ENCODE assay signal across 13 mouse cellular contexts in the genomic region with DNA sequence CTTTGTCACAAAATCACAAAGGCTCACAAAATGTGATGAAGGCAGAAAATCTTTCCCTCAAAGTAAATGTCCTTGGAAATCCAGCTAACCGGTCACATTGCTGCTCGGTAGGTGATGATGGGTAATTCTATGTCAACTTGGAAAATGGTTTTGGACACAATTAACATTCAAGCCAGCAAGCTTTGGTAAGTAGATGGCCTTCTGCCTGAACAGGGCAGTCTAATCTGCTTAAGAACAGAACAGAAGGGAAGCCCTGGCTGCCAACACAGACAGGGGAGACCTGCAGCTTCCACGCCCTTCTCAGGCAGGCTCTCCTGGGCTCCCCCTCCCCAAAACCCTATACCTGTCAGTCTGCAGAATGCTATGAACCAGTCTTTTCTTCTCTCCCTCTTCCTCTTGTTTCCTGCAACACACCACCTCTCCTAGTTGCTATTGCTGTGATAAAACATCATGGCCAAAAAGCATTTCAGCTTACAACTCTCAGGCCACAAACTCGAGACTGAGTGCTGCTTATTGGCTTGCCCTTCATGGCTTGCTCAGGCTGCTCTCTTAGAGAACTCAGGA. TPM values are rescaled to one million over a fixed set of nuclear protein-coding genes. Genes with fewer than 3 reads are reported as not detected.
DNase-seq lines count a peak whose midpoint lies in the region; ATAC-seq lines count a peak whose summit lies in the region.
"Had no signal": no experiment of that assay in that cellular context is flagged by ENCODE, and none has a peak within 500 bp of the region (broad histone marks: within the 10 kb centered on the region; RNA-seq: fewer than 3 reads in every experiment).

No protein-coding gene starts in this region.

- H3K27ac ChIP-seq in forebrain, embryonic 11.5 days (ENCODE audit: low read depth, low read length) = peak overlapping the region; percentile 70
- H3K27ac ChIP-seq in hindbrain, embryonic 15.5 days (replicated peaks) = peak overlapping the region; percentile 54
- H3K27ac ChIP-seq in neural tube, embryonic 12.5 days = no peak overlapping the region
- H3K27ac ChIP-seq in liver, embryonic 11.5 days (ENCODE audit: low read depth, low read length) = no peak overlapping the region
- H3K27ac ChIP-seq: embryonic facial prominence, embryonic 13.5 days; liver, embryonic 14.5 days had no signal

- no peaks in the 10 kb centered on the region for H3K36me3 ChIP-seq in forebrain, embryonic 11.5 days (ENCODE audit: control insufficient read depth, insufficient read depth, low read length)
- H3K36me3 ChIP-seq in hindbrain, embryonic 15.5 days = no peaks in the 10 kb centered on the region
- no peaks in the 10 kb centered on the region for H3K36me3 ChIP-seq in neural tube, embryonic 12.5 days
- H3K36me3 ChIP-seq in liver, embryonic 11.5 days (ENCODE audit: control insufficient read depth, insufficient read depth, low read length) = no peaks in the 10 kb centered on the region

- peak; percentile 61; the same call in 1 of the 2 replicates for ATAC-seq in forebrain, embryonic 11.5 days (replicated peaks; ENCODE audit: low FRiP score)
- ATAC-seq in hindbrain, embryonic 15.5 days (ENCODE audit: low FRiP score, low read depth) = peak; percentile 60; the same call in 1 of the 2 replicates
- peak; percentile 57 for ATAC-seq in neural tube, embryonic 12.5 days (ENCODE audit: low FRiP score, low read depth)
- ATAC-seq in erythroblast, adult 5-6 weeks (replicated peaks; ENCODE audit: low FRiP score, poor library complexity, severe bottlenecking) = no peak
- no peak for ATAC-seq in liver, embryonic 11.5 days (replicated peaks; ENCODE audit: low FRiP score)

- no peaks in the 10 kb centered on the region for H3K27me3 ChIP-seq in forebrain, embryonic 11.5 days (ENCODE audit: control insufficient read depth, insufficient read depth, low read length)
- H3K27me3 ChIP-seq in hindbrain, embryonic 15.5 days = no peaks in the 10 kb centered on the region
- H3K27me3 ChIP-seq in neural tube, embryonic 12.5 days (replicated peaks) = no peaks in the 10 kb centered on the region
- H3K27me3 ChIP-seq in liver, embryonic 11.5 days (replicated peaks; ENCODE audit: control insufficient read depth, insufficient read depth, low read length) = peaks cover 13% of the 10 kb centered on the region

- no peak overlapping the region for H3K4me3 ChIP-seq in forebrain, embryonic 11.5 days (ENCODE audit: low read depth, low read length)
- no peak overlapping the region for H3K4me3 ChIP-seq in hindbrain, embryonic 15.5 days
- H3K4me3 ChIP-seq in neural tube, embryonic 12.5 days = no peak overlapping the region
- H3K4me3 ChIP-seq in liver, embryonic 11.5 days (ENCODE audit: low read depth, low read length) = no peak overlapping the region
- H3K4me3 ChIP-seq: embryonic facial prominence, embryonic 13.5 days had no signal

- WGBS in forebrain, embryonic 11.5 days = 3% methylated on average over 4 of the region's 4 CpGs
- 7% methylated on average over 4 of the region's 4 CpGs for WGBS in hindbrain, embryonic 15.5 days
- WGBS in neural tube, embryonic 12.5 days = 9% methylated on average over 4 of the region's 4 CpGs
- 27% methylated on average over 4 of the region's 4 CpGs for WGBS in liver, embryonic 11.5 days

- H3K4me1 ChIP-seq in forebrain, embryonic 11.5 days (replicated peaks; ENCODE audit: control insufficient read depth, insufficient read depth, low read length) = peaks cover 15% of the 10 kb centered on the region; the same call in 1 of the 2 replicates
- peaks cover 21% of the 10 kb centered on the region for H3K4me1 ChIP-seq in hindbrain, embryonic 15.5 days (replicated peaks)
- H3K4me1 ChIP-seq in neural tube, embryonic 12.5 days = peaks cover 30% of the 10 kb centered on the region; the same call in 1 of the 2 replicates
- H3K4me1 ChIP-seq in liver, embryonic 11.5 days (replicated peaks; ENCODE audit: control insufficient read depth, insufficient read depth, low read length) = no peaks in the 10 kb centered on the region
- H3K4me1 ChIP-seq: embryonic facial prominence, embryonic 13.5 days had no signal

- H3K9me3 ChIP-seq in forebrain, embryonic 11.5 days (ENCODE audit: control insufficient read depth, low read length) = no peaks in the 10 kb centered on the region
- H3K9me3 ChIP-seq in hindbrain, embryonic 15.5 days = no peaks in the 10 kb centered on the region
- H3K9me3 ChIP-seq in neural tube, embryonic 12.5 days = no peaks in the 10 kb centered on the region
- no peaks in the 10 kb centered on the region for H3K9me3 ChIP-seq in liver, embryonic 11.5 days (ENCODE audit: control insufficient read depth, low read length)
- H3K9me3 ChIP-seq: embryonic facial prominence, embryonic 13.5 days had no signal

- peak; percentile 27 for DNase-seq in cerebellum, adult 9-10 months
- DNase-seq in cerebellum, postnatal 4 days (ENCODE audit: low spot score in 2 of 2) = no peak
- no peak for DNase-seq in forebrain, embryonic 11.5 days (ENCODE audit: low spot score)
- DNase-seq in liver, embryonic 11.5 days (ENCODE audit: low spot score) = no peak
- no peak for DNase-seq in right cerebral cortex, adult 18-20 months
- DNase-seq: adrenal gland, adult 8-10 months; kidney, adult 8-10 months; thymus, adult 2 months had no signal

- no peak overlapping the region; the same call in 1 of the 2 replicates for H3K9ac ChIP-seq in forebrain, embryonic 11.5 days (ENCODE audit: low read length)
- no peak overlapping the region for H3K9ac ChIP-seq in hindbrain, embryonic 15.5 days
- H3K9ac ChIP-seq in neural tube, embryonic 12.5 days = no peak overlapping the region
- H3K9ac ChIP-seq in liver, embryonic 11.5 days (ENCODE audit: low read depth, low read length) = no peak overlapping the region
- H3K9ac ChIP-seq: embryonic facial prominence, embryonic 13.5 days; liver, embryonic 14.5 days had no signal

- H3K4me2 ChIP-seq in forebrain, embryonic 11.5 days (ENCODE audit: low read depth, low read length, severe bottlenecking) = no peak overlapping the region; the same call in 1 of the 2 replicates
- peak overlapping the region; percentile 37; the same call in 1 of the 2 replicates for H3K4me2 ChIP-seq in hindbrain, embryonic 15.5 days
- peak overlapping the region; percentile 44; the same call in 1 of the 2 replicates for H3K4me2 ChIP-seq in neural tube, embryonic 12.5 days (replicated peaks)
- no peak overlapping the region for H3K4me2 ChIP-seq in liver, embryonic 11.5 days
- H3K4me2 ChIP-seq: embryonic facial prominence, embryonic 13.5 days had no signal

RNA-seq across cellular contexts. Expression of gene 2510009E07Rik, which starts 29.0 kb away (rescaled TPM):
- 43.5 and 45.6 TPM in 2 replicates for polyA plus RNA-seq in forebrain, embryonic 11.5 days (2014; fragmentation: Nextera tagmentation; extraction: Ambion mirVana)
- polyA plus RNA-seq in hindbrain, embryonic 15.5 days (2015; fragmentation: Nextera tagmentation; extraction: Ambion mirVana) = 49.9 and 53.2 TPM in 2 replicates
- polyA plus RNA-seq in neural tube, embryonic 12.5 days (2016; fragmentation: Nextera tagmentation; extraction: Ambion mirVana) = 61.4 and 74.6 TPM in 2 replicates
- 0.63 and 1.3 TPM in 2 replicates for total RNA-seq in erythroblast, adult 5-6 weeks (2015; ENCODE audit: low replicate concordance)
- total RNA-seq in erythroblast, adult 5-6 weeks (2017; ENCODE audit: low replicate concordance) = 0.56 and 1.1 TPM in 2 replicates
- 5.6 and 5.7 TPM in 2 replicates for polyA plus RNA-seq in liver, embryonic 11.5 days (2014; fragmentation: Nextera tagmentation; extraction: Ambion mirVana)

Comparison
In these comparisons a context has a peak if more than half of its experiments do, and no peak if none do; other contexts are left out.
1. ATAC-seq: peak in forebrain, embryonic 11.5 days (single experiment), hindbrain, embryonic 15.5 days (single experiment) and neural tube, embryonic 12.5 days (single experiment); none in erythroblast, adult 5-6 weeks (single experiment) and liver, embryonic 11.5 days (single experiment).
2. H3K27ac ChIP-seq: peak in forebrain, embryonic 11.5 days (single experiment) and hindbrain, embryonic 15.5 days (single experiment); none in neural tube, embryonic 12.5 days (single experiment) and liver, embryonic 11.5 days (single experiment).
3. H3K4me2 ChIP-seq: peak in hindbrain, embryonic 15.5 days (single experiment) and neural tube, embryonic 12.5 days (single experiment); none in forebrain, embryonic 11.5 days (single experiment) and liver, embryonic 11.5 days (single experiment).